Mouse (Mus musculus) liver, postnatal 0 days (tissue): ENCODE measurements at regions not wholly inside any gene's neighbourhood (a gene's known extent, or its start where the extent isn't known, plus 50 kb on each side); places are given as distances from the start of the nearest gene placed in this dataset.

Source experiments
- ATAC-seq: fragments of 200-750 bp; cut with Nextera tagmentation; 2 replicates; pipeline ENCODE4 v1.8.0; 2017; ENCODE audit warnings: mild to moderate bottlenecking, moderate library complexity
- DNase-seq: peaks from one replicate; pipeline ENCODE4 v3.0.0-alpha.2; 2016
- H3K27ac ChIP-seq: fragments of 300-500 bp; sonication (generic); 2 replicates; pipeline ENCODE4 v1.5.1; 2014; ENCODE audit warnings: antibody characterized with exemption, moderate library complexity, mild to moderate bottlenecking, low read depth
- H3K27me3 ChIP-seq: fragments of 300-500 bp; sonication (generic); 2 replicates; pipeline ENCODE4 v1.6.1; 2014; ENCODE audit warnings: low read length, control low read depth, mixed read lengths; ENCODE audit not compliant: insufficient read depth
- H3K36me3 ChIP-seq: fragments of 300-500 bp; sonication (generic); replicated peaks from 2 replicates; pipeline ENCODE4 v1.6.1; 2014; ENCODE audit warnings: mild to moderate bottlenecking, control low read depth, low read length, moderate library complexity, mixed read lengths; ENCODE audit not compliant: insufficient read depth
- H3K4me1 ChIP-seq: fragments of 300-500 bp; sonication (generic); 2 replicates; pipeline ENCODE4 v1.6.1; 2014; ENCODE audit warnings: antibody characterized with exemption, mild to moderate bottlenecking, control low read depth; ENCODE audit not compliant: insufficient read depth
- H3K4me2 ChIP-seq: fragments of 300-500 bp; sonication (generic); 2 replicates; pipeline ENCODE4 v1.6.1; 2014; ENCODE audit warnings: low read depth, mild to moderate bottlenecking, low read length, moderate library complexity, mixed read lengths
- H3K4me3 ChIP-seq: fragments of 300-500 bp; sonication (generic); 2 replicates; pipeline ENCODE4 v1.5.1; 2014; ENCODE audit warnings: low read depth, low read length
- H3K9ac ChIP-seq: fragments of 300-500 bp; sonication (generic); replicated peaks from 2 replicates; pipeline ENCODE4 v1.6.1; 2014; ENCODE audit warnings: mild to moderate bottlenecking, moderate library complexity
- H3K9me3 ChIP-seq: fragments of 300-500 bp; sonication (generic); 2 replicates; pipeline ENCODE4 v1.6.1; 2016; ENCODE audit warnings: mild to moderate bottlenecking, control low read depth, low read length, mixed read lengths
- CTCF ChIP-seq: sonication (generic); IDR thresholded peaks from 2 replicates; pipeline ENCODE4 v1.5.1; 2016; ENCODE audit warnings: antibody characterized with exemption, low read depth
- EP300 ChIP-seq: IDR thresholded peaks from 2 replicates; pipeline ENCODE4 v1.6.1; 2016; ENCODE audit warnings: antibody characterized with exemption, low read depth, mild to moderate bottlenecking
- WGBS: fragments of 180-500 bp; shearing (Covaris S2); extraction: QIAGEN DNeasy Blood & Tissue Kit; methylation state at CpG from one replicate; pipeline ENCODE4 v1.1.7; 2014; ENCODE audit not compliant: insufficient replicate concordance; 5-methylcytosine and 5-hydroxymethylcytosine counted together

DNA sequence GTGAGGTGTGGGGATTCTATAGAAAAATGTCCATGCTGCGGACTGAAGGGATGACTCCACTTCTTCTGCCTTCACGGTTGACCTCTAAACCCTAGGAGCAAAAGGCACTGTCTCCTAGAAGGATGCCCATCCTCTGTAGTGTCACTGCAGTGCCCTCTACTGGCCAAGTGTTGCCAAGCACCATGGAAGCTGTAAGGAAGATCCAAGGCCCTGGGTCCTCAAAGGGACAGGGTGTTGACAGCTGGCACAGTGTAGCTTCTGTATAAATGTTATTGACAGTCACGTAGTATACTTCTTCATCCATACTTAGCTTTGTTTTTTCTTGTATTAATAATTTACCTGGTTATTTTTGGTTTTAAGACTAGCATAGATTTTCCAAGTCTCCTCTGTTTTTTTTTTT is 299.1 kb downstream of the Zfp706 start:
- WGBS = 8% methylated on average over 3 of the region's 3 CpGs
- DNase-seq = peak; percentile 87
- Histone ChIP-seq H3K9ac (no peak overlapping the region), H3K4me3 (no peak overlapping the region), H3K27me3 (no peaks in the 10 kb centered on the region), H3K4me1 (peaks cover 5% of the 10 kb centered on the region; the same call in 1 of the 2 replicates), H3K4me2 (no peak overlapping the region), H3K36me3 (no peaks in the 10 kb centered on the region), H3K27ac (no peak overlapping the region), H3K9me3 (no peaks in the 10 kb centered on the region)
- TF ChIP-seq CTCF (peak; percentile 99), EP300 (no peak)
- peak; percentile 70 for ATAC-seq

- Histone ChIP-seq H3K27ac (no peak overlapping the region), H3K9ac (no peak overlapping the region), H3K4me1 (peaks cover 5% of the 10 kb centered on the region; the same call in 1 of the 2 replicates), H3K9me3 (no peaks in the 10 kb centered on the region), H3K36me3 (no peaks in the 10 kb centered on the region), H3K27me3 (no peaks in the 10 kb centered on the region), H3K4me2 (no peak overlapping the region), H3K4me3 (no peak overlapping the region)
- DNase-seq (peak; percentile 69), ATAC-seq (peak; percentile 81)
- TF ChIP-seq CTCF (peak; percentile 96), EP300 (no peak)
- WGBS = 38% methylated on average over 4 of the region's 4 CpGs
Observed at GRCm38 (mm10) chr15:36705990-36706389, 301.6 kb downstream of the Zfp706 start.

- no peak overlapping the region for H3K9ac ChIP-seq
- no peaks in the 10 kb centered on the region for H3K9me3 ChIP-seq
- peak overlapping the region; percentile 16; the same call in 1 of the 2 replicates for H3K27ac ChIP-seq
- no peak overlapping the region for H3K4me2 ChIP-seq
- H3K4me3 ChIP-seq = no peak overlapping the region
- TF ChIP-seq CTCF = no peak
- H3K4me1 ChIP-seq = peaks cover 5% of the 10 kb centered on the region; the same call in 1 of the 2 replicates
- no peaks in the 10 kb centered on the region for H3K27me3 ChIP-seq
- H3K36me3 ChIP-seq = no peaks in the 10 kb centered on the region
- ATAC-seq = peak; percentile 42; the same call in 1 of the 2 replicates
- 35% methylated on average over 2 of the region's 2 CpGs for WGBS
- DNase-seq = no peak
Observed at GRCm38 (mm10) chr15:36705391-36705790, 302.2 kb downstream of the Zfp706 start.

DNA sequence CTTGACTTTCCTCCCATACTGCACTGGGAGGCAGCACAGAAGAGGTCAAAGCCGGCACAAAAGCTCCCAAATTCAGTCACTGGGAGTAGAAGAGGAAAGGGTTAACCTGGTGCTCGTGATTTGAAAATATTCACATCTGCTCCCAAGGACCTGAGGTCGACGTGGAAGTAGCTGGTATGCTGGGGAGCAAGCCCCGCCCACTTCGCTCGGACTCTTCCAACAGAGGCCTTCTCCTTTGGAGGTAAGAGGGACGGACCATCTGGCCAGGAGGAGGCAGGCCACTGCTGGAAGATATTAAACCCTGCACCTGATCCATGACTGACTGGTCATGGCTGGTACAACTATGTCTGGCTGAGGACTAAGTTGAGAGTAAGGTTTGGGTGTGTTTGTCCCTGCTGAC is 305.7 kb downstream of the Zfp706 start:
- Histone ChIP-seq H3K36me3 (no peaks in the 10 kb centered on the region), H3K27ac (no peak overlapping the region), H3K9me3 (no peaks in the 10 kb centered on the region), H3K27me3 (no peaks in the 10 kb centered on the region), H3K4me3 (no peak overlapping the region), H3K4me2 (no peak overlapping the region), H3K4me1 (peaks cover 5% of the 10 kb centered on the region; the same call in 1 of the 2 replicates), H3K9ac (no peak overlapping the region)
- ATAC-seq (no peak), DNase-seq (no peak)
- TF ChIP-seq CTCF (no peak), EP300 (no peak)
- 39% methylated on average over 8 of the region's 8 CpGs for WGBS

DNA sequence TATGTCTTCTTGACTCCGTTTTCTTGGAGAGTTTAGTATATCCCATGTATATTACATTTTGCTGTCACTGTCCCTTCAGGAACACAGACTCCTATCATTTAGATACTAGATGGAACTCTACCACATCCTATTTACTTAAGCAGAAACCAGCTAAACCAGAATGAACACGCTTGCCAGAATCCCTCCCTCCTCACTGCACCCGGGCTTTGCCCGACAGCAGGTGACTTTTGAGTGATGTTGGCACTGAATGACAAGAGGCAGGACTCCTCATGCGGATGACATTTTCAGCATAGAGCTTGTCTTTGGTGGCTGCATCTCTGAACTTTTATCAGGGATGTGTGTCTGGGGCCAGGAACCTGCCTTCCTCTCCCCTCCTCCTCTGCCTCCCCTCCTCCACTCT is 307.4 kb downstream of the Zfp706 start:
- ATAC-seq (no peak), DNase-seq (no peak)
- Histone ChIP-seq H3K9me3 (no peaks in the 10 kb centered on the region), H3K27ac (no peak overlapping the region), H3K4me3 (no peak overlapping the region), H3K9ac (no peak overlapping the region), H3K4me1 (peaks cover 5% of the 10 kb centered on the region; the same call in 1 of the 2 replicates), H3K27me3 (no peaks in the 10 kb centered on the region), H3K36me3 (no peaks in the 10 kb centered on the region), H3K4me2 (no peak overlapping the region)
- 76% methylated on average over 5 of the region's 5 CpGs for WGBS
- TF ChIP-seq EP300 (no peak), CTCF (no peak)

- WGBS = 37% methylated on average over 14 of the region's 14 CpGs
- Histone ChIP-seq H3K27me3 (no peaks in the 10 kb centered on the region), H3K4me2 (peak overlapping the region; percentile 65), H3K9me3 (no peaks in the 10 kb centered on the region), H3K4me3 (peak overlapping the region; percentile 27), H3K9ac (peak overlapping the region; percentile 19; the same call in 1 of the 2 replicates), H3K27ac (no peak overlapping the region), H3K36me3 (no peaks in the 10 kb centered on the region), H3K4me1 (no peaks in the 10 kb centered on the region)
- TF ChIP-seq CTCF (no peak), EP300 (no peak)
- DNase-seq = peak; percentile 36
- peak; percentile 88 for ATAC-seq
Observed at GRCm38 (mm10) chr15:36695199-36696129, 312.1 kb downstream of the Zfp706 start.
